Mouse (Mus musculus) G1E (cell line): ENCODE results near the gene Pycr1. TPM values are rescaled to one million over a fixed set of nuclear protein-coding genes. Genes with fewer than 3 reads are reported as not detected.

Experiments used
- ATAC-seq: 2 replicates; pipeline ENCODE4 v1.8.0; 2016; ENCODE audit warnings: mild to moderate bottlenecking; ENCODE audit not compliant: insufficient number of reproducible peaks, poor library complexity, low FRiP score, severe bottlenecking; ENCODE audit errors: extremely low read depth
- DNase-seq: peaks from one replicate; pipeline ENCODE4 v3.0.0; 2012; ENCODE audit warnings: low spot score
- H3K27me3 ChIP-seq: 2 replicates; pipeline ENCODE4 v1.6.1; 2012; ENCODE audit warnings: mild to moderate bottlenecking, low read length, inconsistent platforms; ENCODE audit not compliant: insufficient read depth
- H3K36me3 ChIP-seq: replicated peaks from 2 replicates; pipeline ENCODE3; 2012; ENCODE audit warnings: mild to moderate bottlenecking, inconsistent platforms
- H3K4me1 ChIP-seq: 2 replicates; pipeline ENCODE4 v1.6.1; 2012; ENCODE audit warnings: low read depth, low read length, inconsistent platforms, mixed read lengths; ENCODE audit not compliant: insufficient read depth
- H3K4me3 ChIP-seq: 2 replicates; pipeline ENCODE4 v1.5.1; 2012; ENCODE audit warnings: low read depth, mild to moderate bottlenecking, inconsistent platforms, low read length, moderate library complexity, mixed read lengths
- H3K9me3 ChIP-seq: replicated peaks from 2 replicates; pipeline ENCODE4 v1.6.1; 2012; ENCODE audit warnings: inconsistent platforms
- CTCF ChIP-seq: IDR thresholded peaks from 2 replicates; pipeline ENCODE4 v1.5.1; 2012; ENCODE audit warnings: low read depth, low read length, inconsistent platforms, mixed read lengths
- GATA1 ChIP-seq: IDR thresholded peaks from 2 replicates; pipeline ENCODE4 v1.6.1; 2012; ENCODE audit warnings: borderline replicate concordance, low read length, inconsistent platforms, mixed read lengths
- GATA2 ChIP-seq: IDR thresholded peaks from 2 replicates; pipeline ENCODE4 v1.6.1; 2012; ENCODE audit warnings: low read depth, low read length, inconsistent platforms, borderline replicate concordance
- POLR2AphosphoS5 ChIP-seq: IDR thresholded peaks from 2 replicates; pipeline ENCODE4 v1.6.1; 2012; ENCODE audit warnings: low read depth, low read length, inconsistent platforms; ENCODE audit not compliant: insufficient replicate concordance
- TAL1 ChIP-seq: conservative IDR thresholded peaks from 2 replicates; pipeline ENCODE4 v1.6.1; 2012; ENCODE audit warnings: low read depth, low read length, inconsistent platforms, mixed read lengths
- polyA plus RNA-seq: library from polyadenylated mRNA; stranded (reverse); fragments of >175 nt; gene quantifications from 2 replicates; pipeline ENCODE4 v1.2.3, GENCODE M21; 2012
- total RNA-seq, 2 experiments: library from RNA; stranded (forward) in 1 of 2; stranded (reverse) in 1 of 2; fragments of 200-1000 nt in 1 of 2; fragments of >200 nt in 1 of 2; fragmentation: Nextera tagmentation in 1 of 2; gene quantifications; 2 replicates each; pipeline ENCODE4 v1.2.3; 2014 to 2017

The Pycr1 gene
- total and polyA plus RNA-seq, 3 experiments, result 1.5 to 14.8 (median 2.4) TPM

DNA sequence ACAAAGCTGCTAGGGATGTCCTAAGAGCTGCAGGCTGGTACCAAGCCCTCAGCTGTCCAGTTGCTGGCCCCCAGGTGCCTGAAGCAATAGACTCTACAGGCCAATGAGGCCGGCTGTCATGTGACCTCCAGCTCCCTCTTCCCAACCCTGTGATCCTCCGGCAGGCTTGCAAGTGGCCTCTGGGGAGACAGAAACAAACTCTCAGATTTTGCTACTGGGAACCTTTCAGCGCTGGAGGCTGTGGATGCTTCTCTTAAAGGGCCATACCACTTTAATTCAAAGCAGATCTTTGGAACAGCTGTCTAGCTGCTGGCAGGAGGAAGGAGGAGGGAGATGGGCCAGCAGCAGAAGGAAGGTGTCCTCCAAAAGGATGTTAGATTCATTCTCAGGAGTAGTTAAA is 23.0 kb upstream of the Pycr1 start:
- Histone ChIP-seq H3K27me3 (peaks cover 52% of the 10 kb centered on the region), H3K4me1 (no peaks in the 10 kb centered on the region), H3K36me3 (no peaks in the 10 kb centered on the region), H3K9me3 (no peaks in the 10 kb centered on the region), H3K4me3 (no peak overlapping the region)
- DNase-seq (no peak), ATAC-seq (no peak)
- TF ChIP-seq POLR2AphosphoS5, result no peak
- no peak for TF ChIP-seq CTCF
- TF ChIP-seq TAL1, result no peak
- no peak for TF ChIP-seq GATA2
- TF ChIP-seq GATA1, result no peak

DNA sequence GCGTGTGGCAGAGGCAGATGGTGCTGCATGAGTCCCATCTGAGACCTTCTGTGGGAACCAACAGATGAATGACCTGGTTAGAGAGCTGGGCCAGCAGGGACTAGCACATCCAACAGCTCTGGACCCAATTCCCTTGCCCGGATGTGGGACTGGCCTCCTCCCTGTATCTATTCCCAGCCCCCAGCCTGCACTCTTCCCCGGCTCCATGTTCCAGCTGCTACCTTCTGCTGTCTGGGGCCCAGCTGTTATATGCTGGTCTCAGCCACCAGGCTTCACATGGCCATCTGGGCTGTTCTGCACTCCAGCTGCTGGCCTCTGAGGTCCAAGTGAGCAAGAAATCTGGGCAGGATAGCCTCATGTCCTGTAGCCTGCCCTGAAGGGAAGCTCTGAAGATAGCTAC is 21.8 kb upstream of the Pycr1 start:
- Histone ChIP-seq H3K4me3 (no peak overlapping the region), H3K9me3 (peaks cover 7% of the 10 kb centered on the region), H3K36me3 (no peaks in the 10 kb centered on the region), H3K4me1 (no peaks in the 10 kb centered on the region), H3K27me3 (peaks cover 64% of the 10 kb centered on the region)
- no peak for ATAC-seq
- TF ChIP-seq GATA1, result no peak
- TF ChIP-seq POLR2AphosphoS5, result no peak
- TF ChIP-seq GATA2, result no peak
- TF ChIP-seq CTCF, result no peak
- TF ChIP-seq TAL1, result no peak
- DNase-seq, result no peak

DNA sequence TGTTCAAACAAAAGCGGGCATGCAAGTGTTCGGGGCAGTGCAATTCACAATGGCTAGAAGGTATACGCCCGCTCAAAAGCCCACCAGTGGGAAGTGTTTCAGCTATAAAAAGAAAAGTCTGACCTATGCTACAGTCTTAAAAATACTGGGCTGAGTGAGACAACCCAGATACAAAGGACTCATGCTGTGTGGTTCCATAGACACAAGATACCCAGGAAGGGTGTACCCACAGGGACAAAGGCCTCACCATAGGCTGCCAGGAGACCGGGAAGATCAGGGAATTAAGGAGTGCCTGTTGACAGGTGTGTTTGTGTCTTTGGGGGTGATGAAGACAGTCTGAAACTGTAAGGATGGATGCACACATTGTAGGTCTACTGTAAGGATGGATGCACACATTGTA is 20.1 kb upstream of the Pycr1 start:
- Histone ChIP-seq H3K36me3 (no peaks in the 10 kb centered on the region), H3K4me3 (no peak overlapping the region), H3K27me3 (peaks cover 78% of the 10 kb centered on the region), H3K4me1 (peaks cover 6% of the 10 kb centered on the region; the same call in 1 of the 2 replicates), H3K9me3 (peaks cover 15% of the 10 kb centered on the region)
- TF ChIP-seq TAL1 (no peak), GATA2 (no peak)
- ATAC-seq (no peak), DNase-seq (no peak)

DNA sequence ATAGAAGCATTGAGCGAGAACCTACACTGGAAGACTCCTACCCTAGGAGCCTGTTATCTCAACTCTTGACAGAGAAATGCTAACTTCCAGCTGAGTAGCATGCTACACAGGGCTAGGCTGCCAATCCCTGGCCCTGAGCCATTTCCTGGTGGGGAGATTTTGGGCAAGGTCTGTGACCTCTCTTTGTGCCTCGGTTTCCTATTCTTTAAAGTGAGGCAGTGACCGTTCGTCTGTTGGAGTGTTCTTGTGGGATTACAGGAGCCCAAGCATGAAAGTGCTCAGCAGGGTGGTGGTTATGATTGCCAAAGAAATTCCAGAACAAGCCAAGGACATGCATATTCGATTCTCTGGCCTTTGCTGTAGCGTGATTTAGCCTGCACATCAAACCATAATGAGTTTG is 19.2 kb upstream of the Pycr1 start:
- ATAC-seq (no peak), DNase-seq (no peak)
- peaks cover 15% of the 10 kb centered on the region for H3K9me3 ChIP-seq
- H3K27me3 ChIP-seq, result peaks cover 85% of the 10 kb centered on the region
- TF ChIP-seq CTCF (no peak), TAL1 (no peak), GATA1 (no peak), GATA2 (no peak), POLR2AphosphoS5 (no peak)
- peaks cover 7% of the 10 kb centered on the region; the same call in 1 of the 2 replicates for H3K4me1 ChIP-seq
- no peak overlapping the region for H3K4me3 ChIP-seq
- no peaks in the 10 kb centered on the region for H3K36me3 ChIP-seq

DNA sequence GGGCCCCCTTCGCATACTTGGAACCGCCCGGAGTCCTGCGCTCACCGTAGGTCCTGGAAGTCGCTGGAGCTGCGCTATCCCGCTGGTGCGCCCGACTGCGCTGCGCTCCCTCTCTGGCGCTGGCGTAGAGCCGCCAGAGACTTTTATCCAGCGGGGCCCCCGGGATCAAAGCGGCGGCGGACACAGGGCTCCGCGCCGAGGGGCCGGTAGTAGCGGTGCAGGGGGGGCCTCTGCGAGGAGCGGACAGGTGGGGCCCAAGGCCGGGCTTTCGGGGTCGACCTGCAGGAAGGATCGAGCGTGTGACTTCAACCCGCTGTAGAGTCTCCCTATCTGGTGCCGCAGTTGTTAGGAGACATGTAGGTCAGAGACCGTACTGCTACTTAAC is 17.5 kb upstream of the Pycr1 start, which contains the start of gene Notum:
Gene Notum, minus strand, starts transcription at position 100 of the 385 bp plus-strand sequence.
- H3K4me1 ChIP-seq, result peaks cover 10% of the 10 kb centered on the region
- peaks cover 90% of the 10 kb centered on the region for H3K27me3 ChIP-seq
- peaks cover 15% of the 10 kb centered on the region for H3K9me3 ChIP-seq
- H3K4me3 ChIP-seq, result no peak within 1 kb of the TSS; the same call in 1 of the 2 replicates
- ATAC-seq, result no peak
- DNase-seq, result no peak
- no peak for TF ChIP-seq CTCF
- TF ChIP-seq GATA2, result no peak
- TF ChIP-seq GATA1, result no peak
- TF ChIP-seq TAL1, result no peak
- TF ChIP-seq POLR2AphosphoS5, result no peak
- no peaks in the 10 kb centered on the region for H3K36me3 ChIP-seq

DNA sequence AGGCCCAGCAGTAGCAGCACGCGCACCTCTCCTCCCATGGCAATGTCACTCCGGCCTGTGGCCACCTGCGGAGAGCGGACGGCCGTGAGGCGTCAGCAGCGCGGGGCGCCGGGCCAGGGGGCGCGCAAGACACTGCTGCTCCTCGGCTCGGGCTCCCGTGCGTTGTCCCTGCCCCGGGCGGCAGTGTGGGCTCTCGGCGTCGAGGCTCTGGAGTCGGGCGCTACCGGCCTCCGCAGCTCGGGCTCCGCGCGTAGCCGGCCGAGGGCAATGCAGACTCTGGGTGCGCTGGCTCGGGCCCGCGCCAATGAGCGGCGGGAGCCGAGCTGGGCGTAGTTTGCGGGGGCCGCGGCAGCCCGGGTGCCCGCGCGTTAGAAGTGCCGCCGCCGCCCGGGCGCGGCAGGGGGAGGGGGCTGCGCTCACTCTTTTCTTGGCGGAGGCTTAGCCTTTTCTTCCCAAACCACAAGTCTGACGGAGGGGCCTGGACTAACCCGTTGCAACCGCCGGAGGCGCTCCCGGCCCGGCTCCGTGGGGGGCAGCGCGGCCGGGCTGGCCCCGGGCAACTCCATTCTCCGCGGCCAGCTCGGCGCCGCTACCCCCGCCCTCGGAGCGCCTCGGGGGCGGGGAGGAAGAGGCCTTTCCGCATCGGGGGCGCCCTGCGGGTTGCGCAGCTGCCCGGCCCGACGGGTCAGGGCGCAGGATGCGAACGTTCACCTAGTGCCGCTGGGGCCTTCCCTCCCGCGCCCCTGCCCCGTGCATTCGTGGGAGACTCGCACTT is 16.9 kb upstream of the Pycr1 start:
- no peaks in the 10 kb centered on the region for H3K36me3 ChIP-seq
- DNase-seq (no peak), ATAC-seq (no peak)
- peaks cover 89% of the 10 kb centered on the region for H3K27me3 ChIP-seq
- peaks cover 15% of the 10 kb centered on the region for H3K9me3 ChIP-seq
- TF ChIP-seq GATA2, result no peak
- TF ChIP-seq GATA1, result no peak
- TF ChIP-seq TAL1, result no peak
- TF ChIP-seq CTCF, result no peak
- no peak for TF ChIP-seq POLR2AphosphoS5
- peaks cover 10% of the 10 kb centered on the region for H3K4me1 ChIP-seq
- H3K4me3 ChIP-seq, result no peak overlapping the region
